ENCODE assay signal across 1 mouse cellular context in genomic region chr11:97041022-97041899, GRCm38 (mm10).
A peak's percentile ranks its signal among the peaks of the same experiment; 100 is the strongest.
TF ChIP-seq lines count a peak whose summit lies in the region.

Lrrc46 (minus strand) TSS chr11:97041407.
Mrpl10 (plus strand) TSS chr11:97041560.

TF ChIP-seq in CH12.LX, 34 proteins besides CTCF, POLR2A, EP300 and RAD21 (continued from another document):
- no peak; the same call in 1 of the 2 replicates for TF ChIP-seq JUN (IDR thresholded peaks at IDR 0.05; ENCODE audit: insufficient read depth, low read depth, low read length)
- peak; percentile 98 for TF ChIP-seq NRF1 (IDR thresholded peaks at IDR 0.05; ENCODE audit: low read depth, low read length)
- peak; percentile 80; the same call in 1 of the 2 replicates for TF ChIP-seq KAT2A (IDR thresholded peaks at IDR 0.05; ENCODE audit: insufficient replicate concordance, low read length)
- TF ChIP-seq USF2 (conservative IDR thresholded peaks at IDR 0.05; ENCODE audit: low read depth, low read length): no peak
- no peak for TF ChIP-seq MAFK (IDR thresholded peaks at IDR 0.05; ENCODE audit: insufficient replicate concordance, low read length)
- TF ChIP-seq PAX5 (IDR thresholded peaks at IDR 0.05; ENCODE audit: low read length): no peak
- peak; percentile 100 for TF ChIP-seq SIN3A (IDR thresholded peaks at IDR 0.05; ENCODE audit: low read length)
- TF ChIP-seq MYC (IDR thresholded peaks at IDR 0.05; ENCODE audit: low read depth, low read length): peak; percentile 75; the same call in 1 of the 2 replicates
- TF ChIP-seq GABPA (IDR thresholded peaks at IDR 0.05; ENCODE audit: insufficient replicate concordance, low read depth, low read length): no peak; the same call in 1 of the 2 replicates
- 0 out of 2 replicates have a peak, but pooled peaks have one; percentile 41 for TF ChIP-seq POLR2AphosphoS2 (IDR thresholded peaks at IDR 0.05; ENCODE audit: low read depth, low read length)
- peak; percentile 40; the same call in 1 of the 2 replicates for TF ChIP-seq ZKSCAN1 (IDR thresholded peaks at IDR 0.05; ENCODE audit: borderline replicate concordance, low read depth, low read length)
- TF ChIP-seq E2F4 (IDR thresholded peaks at IDR 0.05; ENCODE audit: insufficient replicate concordance, low read depth, low read length): 0 out of 2 replicates have a peak, but pooled peaks have one; percentile 66
- peak; percentile 95 for TF ChIP-seq CHD2 (IDR thresholded peaks at IDR 0.05; ENCODE audit: low read length)
- TF ChIP-seq TBP (conservative IDR thresholded peaks at IDR 0.05; ENCODE audit: low read depth, low read length): peak; percentile 80
